Mouse (Mus musculus) cortical plate, adult 2 months (tissue): ENCODE results near the gene Slc16a13. TPM values are rescaled to one million over a fixed set of nuclear protein-coding genes. Genes with fewer than 3 reads are reported as not detected.
A peak's percentile ranks its signal among the peaks of the same experiment; 100 is the strongest.

Experiments used
- H3K27ac ChIP-seq: fragments of 200-500 bp; 2 replicates; pipeline ENCODE4 v1.5.1; 2012; ENCODE audit warnings: low read length, control low read depth, inconsistent platforms; ENCODE audit not compliant: insufficient read depth
- H3K4me1 ChIP-seq: fragments of 200-500 bp; 2 replicates; pipeline ENCODE4 v1.6.1; 2011; ENCODE audit warnings: low read length; ENCODE audit not compliant: control insufficient read depth, insufficient read depth
- H3K4me3 ChIP-seq: fragments of 200-500 bp; 2 replicates; pipeline ENCODE4 v1.5.1; 2011; ENCODE audit warnings: mild to moderate bottlenecking, low read length, control low read depth; ENCODE audit not compliant: insufficient read depth
- CTCF ChIP-seq: fragments of 200-500 bp; IDR thresholded peaks from 2 replicates; pipeline ENCODE4 v1.5.1; 2011; ENCODE audit warnings: mild to moderate bottlenecking, control low read depth, low read length; ENCODE audit not compliant: insufficient read depth; ENCODE audit errors: extremely low read depth
- POLR2A ChIP-seq: fragments of 200-500 bp; IDR thresholded peaks from 2 replicates; pipeline ENCODE4 v1.6.1; 2011; ENCODE audit warnings: mild to moderate bottlenecking, low read length, control low read depth; ENCODE audit not compliant: insufficient read depth; ENCODE audit errors: extremely low read depth
- polyA plus RNA-seq: library from polyadenylated mRNA; depleted of rRNA; stranded (reverse); fragments of >200 nt; gene quantifications from 2 replicates; pipeline ENCODE4 v1.2.3, GENCODE M21; 2012

Gene Slc16a13
- polyA plus RNA-seq, 1 experiment: 6.2 TPM

DNA sequence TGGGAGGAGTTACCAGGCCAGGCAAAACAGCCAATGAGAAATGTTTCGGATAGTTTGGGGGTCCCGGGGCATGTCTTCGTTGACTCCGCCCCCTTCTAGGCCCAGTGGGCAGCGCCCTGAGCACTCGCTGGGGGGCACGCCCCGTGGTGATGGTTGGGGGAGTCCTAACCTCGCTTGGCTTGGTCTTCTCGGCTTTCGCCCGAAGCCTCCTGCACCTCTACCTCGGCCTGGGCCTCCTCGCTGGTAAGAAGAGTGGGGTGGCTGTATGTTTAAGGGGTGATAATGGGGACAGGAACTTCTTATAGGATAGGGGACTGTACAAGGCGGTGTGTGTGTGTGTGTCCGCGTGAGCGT, 6.0 kb downstream of the Slc16a13 start:
- H3K27ac ChIP-seq: no peak overlapping the region

DNA sequence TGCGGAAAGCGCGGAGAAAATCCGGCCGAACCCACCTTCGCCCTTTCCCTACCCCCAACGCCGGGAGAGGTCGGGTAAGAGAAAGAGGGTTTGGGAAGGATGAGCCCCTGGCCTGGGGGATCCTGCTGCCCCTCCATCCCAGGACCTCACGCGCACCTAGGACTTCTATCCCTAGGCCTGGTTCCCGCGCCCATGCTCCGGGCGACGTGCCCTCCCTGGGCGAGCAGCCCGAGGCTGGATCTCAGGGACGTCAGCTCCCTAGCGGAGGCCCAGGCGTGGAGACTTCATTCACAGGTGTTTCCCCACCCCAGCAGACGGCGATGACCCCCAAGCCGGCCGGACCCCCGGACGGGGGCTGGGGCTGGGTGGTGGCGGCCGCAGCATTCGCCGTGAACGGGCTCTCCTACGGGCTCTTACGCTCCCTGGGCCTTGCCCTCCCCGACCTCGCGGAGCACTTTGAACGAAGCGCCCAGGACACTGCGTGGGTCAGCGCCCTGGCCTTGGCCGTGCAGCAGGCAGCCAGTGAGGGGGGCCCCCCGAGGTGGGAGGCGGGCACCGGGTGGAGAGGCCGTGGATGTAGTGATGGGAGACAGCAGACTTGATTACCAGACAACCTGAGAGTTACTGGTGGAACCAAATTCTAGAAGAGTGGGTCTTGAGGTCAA, 6.5 kb downstream of the Slc16a13 start:
- no peaks in the 10 kb centered on the region; the same call in 1 of the 2 replicates for H3K4me1 ChIP-seq
- no peak overlapping the region for H3K27ac ChIP-seq
- TF ChIP-seq POLR2A (0 out of 2 replicates have a peak, but pooled peaks have one; percentile 3), CTCF (no peak)
- H3K4me3 ChIP-seq: peak overlapping the region; percentile 47

More for the DNA sequence above, 6.0 kb downstream of the Slc16a13 start:
- H3K4me3 ChIP-seq: peak overlapping the region; percentile 47; the same call in 1 of the 2 replicates
- H3K4me1 ChIP-seq: no peaks in the 10 kb centered on the region; the same call in 1 of the 2 replicates
- TF ChIP-seq POLR2A: 0 out of 2 replicates have a peak, but pooled peaks have one; percentile 1
- no peak for TF ChIP-seq CTCF

DNA sequence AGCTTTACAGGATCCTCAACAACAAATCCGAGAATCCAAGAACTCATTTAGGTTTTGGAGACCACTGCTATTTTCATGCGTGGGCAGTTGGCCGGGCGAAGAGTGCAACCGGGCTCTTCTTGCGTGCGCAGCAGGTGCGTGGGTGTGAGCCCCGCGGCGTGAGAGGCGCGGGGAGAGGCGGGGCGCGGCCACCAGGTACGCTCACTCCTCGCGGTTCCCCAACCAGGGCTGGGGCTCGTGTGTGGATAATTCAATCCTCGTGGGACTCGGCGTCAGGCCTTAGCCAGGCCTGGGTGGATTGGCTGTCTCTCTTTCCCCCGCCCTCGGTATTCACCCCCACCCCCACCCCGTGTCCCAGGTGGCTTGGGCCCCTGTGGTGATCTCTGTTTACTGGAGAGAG, 7.1 kb downstream of the Slc16a13 start:
- no peaks in the 10 kb centered on the region; the same call in 1 of the 2 replicates for H3K4me1 ChIP-seq
- H3K27ac ChIP-seq: no peak overlapping the region
- no peak for TF ChIP-seq POLR2A
- no peak for TF ChIP-seq CTCF
- peak overlapping the region; percentile 47 for H3K4me3 ChIP-seq

DNA sequence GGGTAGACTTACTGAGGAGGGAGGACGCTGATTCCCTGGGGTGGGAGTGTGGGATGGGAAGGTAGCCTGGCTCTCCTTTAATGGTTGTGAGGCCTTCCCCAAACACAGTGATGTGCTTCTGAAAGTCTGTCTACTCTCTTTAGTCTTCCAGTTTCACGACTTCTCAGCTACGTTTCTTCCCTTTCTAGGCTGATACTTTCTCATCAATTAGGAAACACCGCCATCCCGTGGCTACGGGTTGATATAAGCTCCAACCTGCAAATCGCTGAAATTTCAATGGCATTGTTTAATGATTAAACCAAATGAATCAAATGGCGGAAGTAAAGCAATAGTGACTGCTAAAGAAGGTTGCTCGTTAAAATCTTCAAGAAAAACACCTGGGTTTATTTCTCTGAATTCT, 8.0 kb downstream of the Slc16a13 start:
- no peak overlapping the region for H3K4me3 ChIP-seq
- TF ChIP-seq POLR2A (no peak), CTCF (peak; percentile 79)
- no peaks in the 10 kb centered on the region; the same call in 1 of the 2 replicates for H3K4me1 ChIP-seq
- H3K27ac ChIP-seq: no peak overlapping the region

DNA sequence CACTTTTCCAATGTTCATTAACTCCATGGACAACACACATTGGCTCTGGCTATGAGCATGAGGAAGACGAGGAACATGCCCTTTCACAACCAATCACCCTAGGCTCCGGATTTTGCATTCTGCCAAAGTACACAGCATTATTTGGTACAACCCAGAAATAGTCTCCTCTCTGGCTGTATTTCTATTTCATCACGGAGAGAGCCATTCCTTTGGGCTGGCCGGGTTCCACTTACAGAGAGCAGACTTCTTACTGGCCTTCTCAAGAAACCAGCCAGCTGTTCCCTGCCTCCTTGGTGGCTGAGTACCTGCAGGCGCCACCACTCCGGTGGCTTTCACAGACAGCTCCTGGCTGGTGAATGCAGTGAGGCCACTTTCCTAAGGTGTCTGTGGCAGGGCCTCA, 8.4 kb downstream of the Slc16a13 start, which contains the start of gene Slc16a11:
TSS of gene Slc16a11 (plus strand) at position 330 of the 400 bp plus-strand sequence.
- H3K27ac ChIP-seq: no peak within 1 kb of the TSS
- TF ChIP-seq POLR2A (no peak), CTCF (no peak)

DNA sequence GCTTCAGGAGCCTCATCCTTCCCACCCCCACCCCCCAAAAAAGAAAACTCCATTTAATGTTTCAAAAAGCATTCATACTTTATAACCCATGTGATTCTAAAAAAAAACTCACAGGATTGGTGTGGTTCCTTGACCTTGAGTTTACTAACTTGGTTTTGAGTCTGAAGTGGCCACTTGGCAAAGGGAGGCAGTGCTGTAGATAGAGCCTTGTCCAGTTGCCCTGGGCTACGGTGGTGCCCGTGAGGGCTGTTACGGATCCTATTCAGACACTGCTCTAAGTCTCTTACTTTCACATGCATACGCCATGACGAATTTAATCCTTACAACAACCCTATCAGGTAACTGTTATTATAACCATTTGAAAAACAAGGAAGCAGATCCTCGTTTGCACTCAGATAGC, 8.9 kb downstream of the Slc16a13 start:
- no peak for TF ChIP-seq POLR2A
- TF ChIP-seq CTCF: no peak
- no peak overlapping the region for H3K4me3 ChIP-seq
- H3K27ac ChIP-seq: no peak overlapping the region
- no peaks in the 10 kb centered on the region; the same call in 1 of the 2 replicates for H3K4me1 ChIP-seq

More for the DNA sequence above, 8.4 kb downstream of the Slc16a13 start, which contains the start of gene Slc16a11:
- no peaks in the 10 kb centered on the region; the same call in 1 of the 2 replicates for H3K4me1 ChIP-seq
- peak within 1 kb of the TSS; percentile 47; the same call in 1 of the 2 replicates for H3K4me3 ChIP-seq

DNA sequence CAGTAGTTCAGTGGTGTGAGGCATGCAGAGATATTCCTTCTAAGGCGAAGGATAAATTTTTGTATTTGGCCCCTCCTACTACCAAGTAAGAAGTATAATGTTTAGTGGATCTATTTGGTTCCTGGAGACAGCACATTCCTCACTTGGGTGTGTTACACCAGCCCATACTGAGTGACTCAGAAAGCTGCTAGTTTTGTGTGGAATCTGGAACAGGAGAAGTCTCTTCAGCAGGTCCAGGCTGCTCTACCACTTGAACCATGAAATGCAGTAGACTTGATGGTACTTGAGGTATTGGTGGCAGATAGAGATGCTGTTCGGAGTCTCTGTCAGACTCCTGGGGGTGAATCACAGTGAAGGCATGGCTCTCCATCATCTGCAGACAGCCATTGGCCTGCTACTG, 10.2 kb downstream of the Slc16a13 start:
- Histone ChIP-seq H3K4me1 (no peaks in the 10 kb centered on the region; the same call in 1 of the 2 replicates), H3K27ac (no peak overlapping the region), H3K4me3 (no peak overlapping the region)
- no peak for TF ChIP-seq CTCF
- no peak for TF ChIP-seq POLR2A

DNA sequence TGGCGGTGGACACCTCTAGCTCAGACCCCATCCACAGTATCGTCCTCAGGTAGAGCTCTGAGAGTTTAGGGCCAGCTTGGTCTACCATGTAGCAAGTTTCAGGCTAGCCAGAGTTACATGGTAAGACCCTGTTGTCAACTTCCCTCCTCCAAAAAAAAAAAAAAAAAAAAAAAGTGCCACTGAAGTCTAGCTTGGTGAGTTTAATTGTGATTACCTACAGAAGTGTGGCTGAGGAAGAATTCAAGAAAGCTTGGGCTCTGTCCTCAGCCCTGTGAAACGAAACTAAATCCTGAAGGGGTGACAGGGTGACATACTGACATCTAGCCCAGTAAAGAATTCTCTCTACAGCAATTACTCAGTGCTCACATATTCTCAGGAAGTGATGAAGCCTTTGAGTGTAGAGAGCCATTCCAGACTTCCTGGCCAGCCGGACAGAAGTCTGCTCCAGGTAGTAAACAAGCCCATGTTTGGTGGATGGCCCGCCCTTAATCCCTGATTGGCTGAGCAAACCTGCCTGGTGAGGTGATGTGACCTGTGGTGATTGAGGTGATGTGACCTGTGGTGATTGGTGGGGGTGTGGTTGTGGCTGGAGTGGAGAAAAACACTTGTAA, 12.0 kb downstream of the Slc16a13 start:
- no peak overlapping the region for H3K4me3 ChIP-seq
- no peak overlapping the region for H3K27ac ChIP-seq
- no peaks in the 10 kb centered on the region; the same call in 1 of the 2 replicates for H3K4me1 ChIP-seq
- no peak for TF ChIP-seq POLR2A
- no peak for TF ChIP-seq CTCF

DNA sequence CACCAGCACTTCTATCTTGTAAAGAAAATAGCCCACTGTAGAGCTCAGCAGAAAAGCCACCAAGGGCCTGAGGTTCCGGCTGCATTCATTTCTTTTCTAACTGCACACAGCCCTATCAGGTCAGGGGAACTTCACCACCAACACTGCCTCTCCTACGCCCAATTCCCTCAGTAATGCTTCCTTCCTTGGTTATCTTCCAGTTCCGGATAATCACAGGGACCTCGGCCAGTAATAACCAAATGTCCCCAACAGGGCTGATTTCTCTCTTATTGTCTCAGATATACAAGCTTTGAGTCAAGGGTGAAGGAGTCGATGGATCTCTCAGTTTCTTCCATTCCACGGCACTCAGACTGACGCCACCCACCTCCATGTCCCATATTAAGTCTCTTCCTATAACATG, 13.6 kb downstream of the Slc16a13 start:
- Histone ChIP-seq H3K4me3 (no peak overlapping the region), H3K4me1 (no peaks in the 10 kb centered on the region), H3K27ac (no peak overlapping the region)
- TF ChIP-seq CTCF (no peak), POLR2A (no peak)
